Mouse (Mus musculus) MEL (cell line): ENCODE results near the gene C1rl.

ENCODE experiments used
- EP300 ChIP-seq, 2 experiments: IDR thresholded peaks; 2 replicates each; pipeline ENCODE4 v1.6.1; 2011; ENCODE audit warnings: improper control_type of control experiment in 2 of 2, low read length in 2 of 2, low read depth in 1 of 2, mild to moderate bottlenecking in 1 of 2
- ETS1 ChIP-seq: IDR thresholded peaks from 2 replicates; pipeline ENCODE4 v1.6.1; 2012; ENCODE audit warnings: low read depth, mild to moderate bottlenecking, inconsistent platforms, low read length, improper control_type of control experiment, moderate library complexity
- POLR2A ChIP-seq, 2 experiments: IDR thresholded peaks; 2 replicates each; pipeline ENCODE4 v1.6.1; 2011 to 2012; ENCODE audit warnings: low read length in 2 of 2, mild to moderate bottlenecking in 2 of 2, control low read depth in 1 of 2, improper control_type of control experiment in 1 of 2, low read depth in 1 of 2, moderate library complexity in 1 of 2; ENCODE audit not compliant: control insufficient read depth in 1 of 2, insufficient read depth in 1 of 2, poor library complexity in 1 of 2
- USF1 ChIP-seq: IDR thresholded peaks from 2 replicates; pipeline ENCODE4 v1.6.1; 2014; ENCODE audit warnings: low read depth, mild to moderate bottlenecking, inconsistent platforms, low read length, improper control_type of control experiment, moderate library complexity
- ZNF384 ChIP-seq: IDR thresholded peaks from 2 replicates; pipeline ENCODE4 v1.6.1; 2012; ENCODE audit warnings: low read depth, mild to moderate bottlenecking, inconsistent platforms, low read length, improper control_type of control experiment

- TF ChIP-seq POLR2A (IDR thresholded peaks at IDR 0.05; ENCODE audit: control insufficient read depth in 1 of 2, insufficient read depth in 1 of 2, low read depth in 1 of 2, low read length in 2 of 2, poor library complexity in 1 of 2): no peak
- no peak for TF ChIP-seq ETS1
- TF ChIP-seq EP300 (IDR thresholded peaks at IDR 0.05; ENCODE audit: low read depth in 1 of 2, low read length in 2 of 2): no peak
- TF ChIP-seq ZNF384: peak; percentile 65
- no peak for TF ChIP-seq USF1
These were observed 4.0 kb upstream of the C1rl start for GRCm38 (mm10) chr6:124488952-124489351.
